Mouse (Mus musculus) heart, postnatal 0 days (tissue): ENCODE measurements around the gene Ift172.

Experiments
- CTCF ChIP-seq: IDR thresholded peaks from 2 replicates; pipeline ENCODE4 v1.5.1; 2016; ENCODE audit warnings: antibody characterized with exemption, control low read depth, low read depth
- EP300 ChIP-seq: IDR thresholded peaks from 2 replicates; pipeline ENCODE4 v1.6.1; 2016; ENCODE audit warnings: antibody characterized with exemption, low read depth

DNA sequence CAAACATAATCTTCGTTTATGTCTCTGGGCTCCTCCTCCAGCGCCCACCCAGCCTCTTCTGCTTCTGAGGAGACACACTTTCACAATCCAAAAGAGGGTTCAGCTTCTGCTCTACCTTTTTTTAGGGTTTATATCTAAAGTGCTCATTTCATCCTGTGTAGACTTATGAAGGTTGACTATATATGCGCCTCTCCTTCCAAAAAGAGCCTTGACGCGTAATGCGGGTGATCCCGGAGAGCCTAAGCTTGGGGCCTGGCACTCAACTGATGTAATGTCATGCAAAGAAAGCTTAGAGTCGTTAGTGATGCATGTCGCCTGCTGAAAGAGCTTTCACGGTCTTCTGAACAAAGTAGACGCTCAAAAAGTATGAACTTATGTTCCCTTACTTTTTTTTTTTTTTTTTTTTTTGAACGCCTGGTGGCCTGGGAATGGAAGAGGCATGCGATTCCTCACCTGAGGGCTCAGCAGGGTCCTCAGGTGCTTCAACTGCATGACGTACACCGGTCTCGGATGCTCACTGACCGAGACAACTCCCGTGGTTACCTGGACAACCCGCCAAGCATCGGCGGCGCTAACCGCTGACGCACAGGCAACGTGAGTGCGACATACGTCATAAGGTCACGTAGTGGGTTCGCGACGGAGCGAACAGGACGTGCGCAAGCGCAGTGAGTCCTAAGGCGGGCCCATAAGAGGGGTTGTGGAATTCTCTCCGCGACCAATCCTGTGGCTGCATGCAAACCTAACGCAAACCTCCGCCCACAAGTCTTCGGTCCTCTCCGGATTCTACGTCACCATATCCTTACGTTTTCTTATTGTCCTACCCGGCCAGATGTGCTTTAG, at the start of gene Ift172:
- TF ChIP-seq CTCF: no peak
- no peak for TF ChIP-seq EP300
